Mouse (Mus musculus) intestine, postnatal 0 days (tissue): Measurements from ENCODE around the gene Grik4. TPM values are rescaled to one million over a fixed set of nuclear protein-coding genes. Genes with fewer than 3 reads are reported as not detected.
A peak's percentile ranks its signal among the peaks of the same experiment; 100 is the strongest.
"Not testable (repeated sequence)": the region's sequence is repeated elsewhere in the genome, so short reads cannot be mapped to it uniquely, and the experiment has no call there.

ENCODE experiments used
- ATAC-seq: fragments of 200-750 bp; cut with Nextera tagmentation; 2 replicates; pipeline ENCODE4 v1.8.0; 2017; ENCODE audit warnings: mild to moderate bottlenecking, moderate TSS enrichment, moderate library complexity
- H3K27ac ChIP-seq: fragments of 300-500 bp; sonication (generic); 2 replicates; pipeline ENCODE4 v1.5.1; 2014; ENCODE audit warnings: mild to moderate bottlenecking, low read depth, low read length, moderate library complexity
- H3K27me3 ChIP-seq: fragments of 300-500 bp; sonication (generic); replicated peaks from 2 replicates; pipeline ENCODE4 v1.6.1; 2014; ENCODE audit warnings: low read length, mixed read lengths; ENCODE audit not compliant: control insufficient read depth, insufficient read depth
- H3K36me3 ChIP-seq: fragments of 300-500 bp; sonication (generic); 2 replicates; pipeline ENCODE4 v1.6.1; 2014; ENCODE audit warnings: mild to moderate bottlenecking, moderate library complexity; ENCODE audit not compliant: control insufficient read depth, insufficient read depth
- H3K4me1 ChIP-seq: fragments of 300-500 bp; sonication (generic); replicated peaks from 2 replicates; pipeline ENCODE4 v1.6.1; 2014; ENCODE audit warnings: antibody characterized with exemption, low read length, mixed read lengths; ENCODE audit not compliant: control insufficient read depth, insufficient read depth
- H3K4me2 ChIP-seq: fragments of 300-500 bp; sonication (generic); replicated peaks from 2 replicates; pipeline ENCODE4 v1.6.1; 2014; ENCODE audit warnings: low read depth, mild to moderate bottlenecking, moderate library complexity
- H3K4me3 ChIP-seq: fragments of 300-500 bp; sonication (generic); 2 replicates; pipeline ENCODE4 v1.5.1; 2014; ENCODE audit warnings: low read depth, low read length
- H3K9ac ChIP-seq: fragments of 300-500 bp; sonication (generic); 2 replicates; pipeline ENCODE4 v1.6.1; 2014; ENCODE audit warnings: mild to moderate bottlenecking, low read depth, low read length
- H3K9me3 ChIP-seq: fragments of 300-500 bp; sonication (generic); 2 replicates; pipeline ENCODE4 v1.6.1; 2016; ENCODE audit warnings: mixed run types; ENCODE audit not compliant: control insufficient read depth
- CTCF ChIP-seq: sonication (generic); IDR thresholded peaks from 2 replicates; pipeline ENCODE4 v1.5.1; 2016; ENCODE audit warnings: low read depth, mild to moderate bottlenecking, control low read depth, antibody characterized with exemption, moderate library complexity
- WGBS: fragments of 180-500 bp; shearing (Covaris S2); extraction: QIAGEN DNeasy Blood & Tissue Kit; methylation state at CpG from one replicate; pipeline ENCODE4 v1.1.7; 2014; 5-methylcytosine and 5-hydroxymethylcytosine counted together
- polyA plus RNA-seq: library from polyadenylated mRNA; unstranded; fragments of >200 nt; fragmentation: Nextera tagmentation; extraction: Ambion mirVana; gene quantifications from 2 replicates; pipeline ENCODE4 v1.2.1, GENCODE M21; 2015

The Grik4 gene
- 0.63 and 0.68 TPM in 2 replicates for polyA plus RNA-seq

GRCm38 (mm10) chr9:42943781-42944535 is at the start of gene Grik4:
Gene Grik4 (minus strand): TSS chr9:42944493.
- Histone ChIP-seq H3K4me1 (no peaks in the 10 kb centered on the region), H3K4me2 (peak within 1 kb of the TSS; percentile 100), H3K4me3 (peak within 1 kb of the TSS; percentile 60), H3K9me3 (no peaks in the 10 kb centered on the region), H3K27me3 (peaks cover 7% of the 10 kb centered on the region; the same call in 1 of the 2 replicates), H3K9ac (peak within 1 kb of the TSS; percentile 51), H3K27ac (no peak within 1 kb of the TSS), H3K36me3 (no peaks in the 10 kb centered on the region)
- WGBS = under 1% methylated on average over 35 of the region's 68 CpGs
- peak; percentile 74 for ATAC-seq
- peak; percentile 36 for TF ChIP-seq CTCF

- H3K9ac ChIP-seq = no peak overlapping the region
- no peaks in the 10 kb centered on the region for H3K4me1 ChIP-seq
- no peaks in the 10 kb centered on the region for H3K9me3 ChIP-seq
- no peak overlapping the region for H3K4me3 ChIP-seq
- TF ChIP-seq CTCF = no peak
- no peaks in the 10 kb centered on the region for H3K27me3 ChIP-seq
- no peak for ATAC-seq
- H3K36me3 ChIP-seq = peaks cover 72% of the 10 kb centered on the region
- H3K27ac ChIP-seq = no peak overlapping the region
- 90% methylated on average over 4 of the region's 4 CpGs for WGBS
- H3K4me2 ChIP-seq = no peak overlapping the region
These were observed 49.4 kb upstream of the Grik4 start for GRCm38 (mm10) chr9:42993659-42994058.

- H3K27ac ChIP-seq = no peak overlapping the region
- 91% methylated on average over 4 of the region's 4 CpGs for WGBS
- H3K9me3 ChIP-seq = no peaks in the 10 kb centered on the region
- H3K4me3 ChIP-seq = no peak overlapping the region
- no peak overlapping the region for H3K9ac ChIP-seq
- no peak overlapping the region for H3K4me2 ChIP-seq
- TF ChIP-seq CTCF = no peak
- no peaks in the 10 kb centered on the region for H3K27me3 ChIP-seq
- ATAC-seq = no peak
- H3K4me1 ChIP-seq = no peaks in the 10 kb centered on the region
- peaks cover 69% of the 10 kb centered on the region for H3K36me3 ChIP-seq
These were observed 43.7 kb upstream of the Grik4 start for GRCm38 (mm10) chr9:42987988-42988387.

GRCm38 (mm10) chr9:42968894-42969521 is 24.7 kb upstream of the Grik4 start:
- Histone ChIP-seq H3K4me3 (no peak overlapping the region), H3K4me2 (no peak overlapping the region), H3K36me3 (peaks cover 76% of the 10 kb centered on the region), H3K9ac (no peak overlapping the region), H3K9me3 (no peaks in the 10 kb centered on the region), H3K27ac (no peak overlapping the region), H3K27me3 (no peaks in the 10 kb centered on the region), H3K4me1 (no peaks in the 10 kb centered on the region)
- 57% methylated on average over 11 of the region's 11 CpGs for WGBS
- no peak for TF ChIP-seq CTCF
- no peak for ATAC-seq

GRCm38 (mm10) chr9:42967731-42968130 is 23.4 kb upstream of the Grik4 start:
- H3K4me1 ChIP-seq = no peaks in the 10 kb centered on the region
- H3K4me3 ChIP-seq = no peak overlapping the region
- TF ChIP-seq CTCF = no peak
- H3K36me3 ChIP-seq = peaks cover 64% of the 10 kb centered on the region
- no peak overlapping the region for H3K4me2 ChIP-seq
- ATAC-seq = no peak
- no peaks in the 10 kb centered on the region for H3K27me3 ChIP-seq
- no peak overlapping the region for H3K27ac ChIP-seq
- H3K9ac ChIP-seq = no peak overlapping the region
- H3K9me3 ChIP-seq = no peaks in the 10 kb centered on the region
- WGBS = 87% methylated on average over 9 of the region's 9 CpGs

GRCm38 (mm10) chr9:42964809-42965208 is 20.5 kb upstream of the Grik4 start:
- not testable (repeated sequence) for ATAC-seq, H3K4me2 ChIP-seq, H3K4me1 ChIP-seq, H3K4me3 ChIP-seq, H3K27ac ChIP-seq, H3K9me3 ChIP-seq, H3K9ac ChIP-seq, H3K27me3 ChIP-seq
- WGBS = 90% methylated on average over 2 of the region's 3 CpGs
- H3K36me3 ChIP-seq = peaks cover 36% of the 10 kb centered on the region
